In genomic region chr9:108945608-108946007, GRCm38 (mm10) we compare ENCODE assay signal across 28 mouse cellular contexts. TPM values are rescaled to one million over a fixed set of nuclear protein-coding genes. Genes with fewer than 3 reads are reported as not detected.
A peak's percentile ranks its signal among the peaks of the same experiment; 100 is the strongest.
DNase-seq lines count a peak whose midpoint lies in the region; ATAC-seq and TF ChIP-seq lines count a peak whose summit lies in the region.
"Had no signal": no experiment of that assay in that cellular context is flagged by ENCODE, and none has a peak within 500 bp of the region (broad histone marks: within the 10 kb centered on the region; RNA-seq: fewer than 3 reads in every experiment).

No protein-coding gene starts in this region.

- TF ChIP-seq CTCF in stomach, postnatal 0 days (IDR thresholded peaks at IDR 0.05; ENCODE audit: low read depth), result no peak
- TF ChIP-seq CTCF in liver, embryonic 14.5 days (IDR thresholded peaks at IDR 0.05; ENCODE audit: low read depth), result no peak
- TF ChIP-seq CTCF in lung, postnatal 0 days (IDR thresholded peaks at IDR 0.05), result no peak

- no peak overlapping the region for H3K9ac ChIP-seq in embryonic facial prominence, embryonic 15.5 days
- no peak overlapping the region for H3K9ac ChIP-seq in stomach, embryonic 16.5 days (ENCODE audit: low read length)
- H3K9ac ChIP-seq in stomach, postnatal 0 days (ENCODE audit: low read length), result no peak overlapping the region
- H3K9ac ChIP-seq in liver, embryonic 14.5 days (replicated peaks), result no peak overlapping the region
- no peak overlapping the region for H3K9ac ChIP-seq in lung, postnatal 0 days (replicated peaks; ENCODE audit: low read depth)
- H3K9ac ChIP-seq: embryonic facial prominence, embryonic 12.5 days; forebrain, embryonic 12.5 days; forebrain, embryonic 15.5 days; hindbrain, embryonic 12.5 days; hindbrain, embryonic 15.5 days had no signal

- H3K4me1 ChIP-seq in embryonic facial prominence, embryonic 15.5 days, result peaks cover 37% of the 10 kb centered on the region
- peaks cover 30% of the 10 kb centered on the region for H3K4me1 ChIP-seq in embryonic facial prominence, embryonic 10.5 days
- peaks cover 16% of the 10 kb centered on the region for H3K4me1 ChIP-seq in stomach, embryonic 16.5 days (ENCODE audit: control insufficient read depth, insufficient read depth, low read length)
- H3K4me1 ChIP-seq in stomach, postnatal 0 days (replicated peaks; ENCODE audit: control insufficient read depth, insufficient read depth), result no peaks in the 10 kb centered on the region
- H3K4me1 ChIP-seq in liver, embryonic 14.5 days (replicated peaks; ENCODE audit: control insufficient read depth in 2 of 2, insufficient read depth in 2 of 2, low read length in 1 of 2), result 0 out of 4 replicates have a peak, but pooled peaks cover 0 to under 1% of the 10 kb centered on the region in 2 experiments
- H3K4me1 ChIP-seq in lung, postnatal 0 days (ENCODE audit: insufficient read depth, low read depth, low read length), result no peaks in the 10 kb centered on the region
- H3K4me1 ChIP-seq: forebrain, embryonic 12.5 days; hindbrain, embryonic 15.5 days had no signal

- TF ChIP-seq EP300 in stomach, postnatal 0 days (optimal IDR thresholded peaks at IDR 0.05), result no peak
- peak; percentile 18; the same call in 1 of the 2 replicates for TF ChIP-seq EP300 in liver, embryonic 14.5 days (IDR thresholded peaks at IDR 0.05; ENCODE audit: low read depth)
- no peak for TF ChIP-seq EP300 in lung, postnatal 0 days (IDR thresholded peaks at IDR 0.05)

- H3K4me2 ChIP-seq in embryonic facial prominence, embryonic 15.5 days (replicated peaks), result no peak overlapping the region
- no peak overlapping the region for H3K4me2 ChIP-seq in stomach, embryonic 16.5 days (ENCODE audit: low read depth, low read length)
- no peak overlapping the region for H3K4me2 ChIP-seq in stomach, postnatal 0 days (replicated peaks; ENCODE audit: low read depth)
- no peak overlapping the region for H3K4me2 ChIP-seq in liver, embryonic 14.5 days (ENCODE audit: low read depth)
- no peak overlapping the region for H3K4me2 ChIP-seq in lung, postnatal 0 days (replicated peaks; ENCODE audit: low read depth, low read length)
- H3K4me2 ChIP-seq: embryonic facial prominence, embryonic 12.5 days; forebrain, embryonic 12.5 days; forebrain, embryonic 15.5 days; heart, embryonic 11.5 days; hindbrain, embryonic 12.5 days; hindbrain, embryonic 15.5 days had no signal

- no peak for DNase-seq in embryonic facial prominence, embryonic 10.5 days (ENCODE audit: low spot score)
- DNase-seq in stomach, postnatal 0 days (ENCODE audit: low spot score), result no peak
- DNase-seq in liver, embryonic 14.5 days (ENCODE audit: low read depth in 3 of 3, low spot score in 3 of 3), result peak in 2 of 3 experiments; percentile 7 to 19
- DNase-seq in lung, postnatal 0 days (ENCODE audit: low spot score), result no peak
- no peak for DNase-seq in gastrocnemius, postnatal 14 days
- DNase-seq: adrenal gland, adult 2 months; adrenal gland, postnatal 14 days; cerebellum, adult 18-20 months; cerebellum, adult 9-10 months; cerebellum, postnatal 14 days; gastrocnemius, postnatal 36 days; heart, adult 2 months had no signal

- no peaks in the 10 kb centered on the region for H3K27me3 ChIP-seq in embryonic facial prominence, embryonic 15.5 days
- no peaks in the 10 kb centered on the region for H3K27me3 ChIP-seq in embryonic facial prominence, embryonic 10.5 days (replicated peaks; ENCODE audit: low read depth, poor library complexity, severe bottlenecking)
- H3K27me3 ChIP-seq in stomach, embryonic 16.5 days (ENCODE audit: control insufficient read depth, insufficient read depth, low read length), result no peaks in the 10 kb centered on the region
- no peaks in the 10 kb centered on the region for H3K27me3 ChIP-seq in stomach, postnatal 0 days (ENCODE audit: control insufficient read depth, insufficient read depth, low read length)
- H3K27me3 ChIP-seq in liver, embryonic 14.5 days (ENCODE audit: control insufficient read depth, insufficient read depth, low read length), result no peaks in the 10 kb centered on the region
- no peaks in the 10 kb centered on the region for H3K27me3 ChIP-seq in lung, postnatal 0 days (replicated peaks; ENCODE audit: insufficient read depth, low read length)
- H3K27me3 ChIP-seq: embryonic facial prominence, embryonic 12.5 days; forebrain, embryonic 12.5 days; forebrain, embryonic 15.5 days; hindbrain, embryonic 12.5 days; hindbrain, embryonic 15.5 days; Patski had no signal

- no peaks in the 10 kb centered on the region for H3K9me3 ChIP-seq in embryonic facial prominence, embryonic 15.5 days (replicated peaks)
- no peaks in the 10 kb centered on the region for H3K9me3 ChIP-seq in embryonic facial prominence, embryonic 10.5 days
- H3K9me3 ChIP-seq in stomach, embryonic 16.5 days (replicated peaks; ENCODE audit: control insufficient read depth, low read length), result no peaks in the 10 kb centered on the region
- no peaks in the 10 kb centered on the region for H3K9me3 ChIP-seq in stomach, postnatal 0 days (ENCODE audit: control insufficient read depth, low read length)
- no peaks in the 10 kb centered on the region for H3K9me3 ChIP-seq in liver, embryonic 14.5 days (ENCODE audit: control insufficient read depth, low read length)
- H3K9me3 ChIP-seq in lung, postnatal 0 days (ENCODE audit: low read length), result no peaks in the 10 kb centered on the region
- H3K9me3 ChIP-seq: embryonic facial prominence, embryonic 12.5 days; forebrain, embryonic 12.5 days; forebrain, embryonic 15.5 days; hindbrain, embryonic 12.5 days; hindbrain, embryonic 15.5 days had no signal

- 76% methylated on average over 5 of the region's 5 CpGs for WGBS in embryonic facial prominence, embryonic 15.5 days
- 91% methylated on average over 5 of the region's 5 CpGs for WGBS in embryonic facial prominence, embryonic 10.5 days
- 83% methylated on average over 5 of the region's 5 CpGs for WGBS in stomach, embryonic 16.5 days
- 70% methylated on average over 5 of the region's 5 CpGs for WGBS in stomach, postnatal 0 days
- WGBS in liver, embryonic 14.5 days (ENCODE audit: insufficient replicate concordance), result 46% methylated on average over 5 of the region's 5 CpGs
- WGBS in lung, postnatal 0 days, result 87% methylated on average over 5 of the region's 5 CpGs

- intact Hi-C loops in gastrocnemius, postnatal 14 days (cut with DNase I; ENCODE audit: low total_unique reads), result no loop called here

- H3K36me3 ChIP-seq in embryonic facial prominence, embryonic 15.5 days, result peaks cover 90% of the 10 kb centered on the region
- peaks cover 99% of the 10 kb centered on the region for H3K36me3 ChIP-seq in embryonic facial prominence, embryonic 10.5 days (replicated peaks)
- peaks cover 43% of the 10 kb centered on the region for H3K36me3 ChIP-seq in stomach, embryonic 16.5 days (ENCODE audit: control insufficient read depth, insufficient read depth, low read length)
- peaks cover 48% of the 10 kb centered on the region for H3K36me3 ChIP-seq in stomach, postnatal 0 days (ENCODE audit: control insufficient read depth, insufficient read depth, low read length)
- peaks cover 75% of the 10 kb centered on the region for H3K36me3 ChIP-seq in liver, embryonic 14.5 days (replicated peaks; ENCODE audit: control insufficient read depth, insufficient read depth, low read depth)
- H3K36me3 ChIP-seq in lung, postnatal 0 days (ENCODE audit: insufficient read depth, low read length), result peaks cover 58% of the 10 kb centered on the region

- no peak overlapping the region for H3K4me3 ChIP-seq in embryonic facial prominence, embryonic 15.5 days (replicated peaks)
- H3K4me3 ChIP-seq in embryonic facial prominence, embryonic 10.5 days, result no peak overlapping the region
- no peak overlapping the region for H3K4me3 ChIP-seq in stomach, embryonic 16.5 days (replicated peaks; ENCODE audit: low read length)
- no peak overlapping the region for H3K4me3 ChIP-seq in stomach, postnatal 0 days (ENCODE audit: low read depth, low read length)
- no peak overlapping the region for H3K4me3 ChIP-seq in liver, embryonic 14.5 days (ENCODE audit: insufficient read depth in 1 of 2, low read depth in 2 of 2, low read length in 2 of 2)
- no peak overlapping the region for H3K4me3 ChIP-seq in lung, postnatal 0 days (ENCODE audit: low read depth, low read length)
- H3K4me3 ChIP-seq: embryonic facial prominence, embryonic 12.5 days; erythroblast, embryonic 14.5 days; forebrain, embryonic 12.5 days; forebrain, embryonic 15.5 days; heart, adult 2 months; hindbrain, embryonic 12.5 days; hindbrain, embryonic 15.5 days had no signal

- H3K27ac ChIP-seq in embryonic facial prominence, embryonic 15.5 days (replicated peaks), result peak overlapping the region; percentile 51; the same call in 1 of the 2 replicates
- H3K27ac ChIP-seq in embryonic facial prominence, embryonic 10.5 days (replicated peaks), result no peak overlapping the region
- peak overlapping the region; percentile 49 for H3K27ac ChIP-seq in stomach, embryonic 16.5 days (ENCODE audit: low read length)
- no peak overlapping the region for H3K27ac ChIP-seq in stomach, postnatal 0 days (replicated peaks)
- H3K27ac ChIP-seq in liver, embryonic 14.5 days, result no peak overlapping the region
- H3K27ac ChIP-seq in lung, postnatal 0 days (ENCODE audit: low read length), result no peak overlapping the region
- H3K27ac ChIP-seq: embryonic facial prominence, embryonic 12.5 days; forebrain, embryonic 12.5 days; forebrain, embryonic 15.5 days; heart, adult 2 months; hindbrain, embryonic 12.5 days; hindbrain, embryonic 15.5 days had no signal

- ATAC-seq in embryonic facial prominence, embryonic 15.5 days (ENCODE audit: insufficient number of reproducible peaks, low FRiP score, low TSS enrichment, low read depth), result no peak
- no peak for ATAC-seq in stomach, embryonic 16.5 days (ENCODE audit: insufficient read depth, low FRiP score)
- ATAC-seq in stomach, postnatal 0 days (ENCODE audit: low FRiP score, low TSS enrichment), result no peak
- peak; percentile 64 for ATAC-seq in liver, embryonic 14.5 days (ENCODE audit: insufficient read depth)
- ATAC-seq in megakaryocyte-erythroid progenitor cell, adult 5-6 weeks (replicated peaks; ENCODE audit: low FRiP score, low TSS enrichment, poor library complexity, severe bottlenecking), result peak; percentile 25; the same call in 1 of the 2 replicates
- ATAC-seq in lung, postnatal 0 days, result no peak
- ATAC-seq: forebrain, embryonic 15.5 days; Patski had no signal

RNA-seq across cellular contexts. Expression of gene Col7a1, which starts 7.8 kb away (rescaled TPM):
- polyA plus RNA-seq in embryonic facial prominence, embryonic 15.5 days (2015; fragmentation: Nextera tagmentation; extraction: Ambion mirVana), result 38.7 and 48.9 TPM in 2 replicates
- 1.1 and 2.0 TPM in 2 replicates for polyA plus RNA-seq in embryonic facial prominence, embryonic 10.5 days (2016; fragmentation: Nextera tagmentation; extraction: Ambion mirVana)
- 6.0 and 8.5 TPM in 2 replicates for polyA plus RNA-seq in stomach, embryonic 16.5 days (2015; fragmentation: Nextera tagmentation; extraction: Ambion mirVana)
- 6.2 and 9.6 TPM in 2 replicates for polyA plus RNA-seq in stomach, postnatal 0 days (2015; fragmentation: Nextera tagmentation; extraction: Ambion mirVana)
- polyA plus RNA-seq in liver, embryonic 14.5 days (2012; rRNA removed), result 0.45 and 0.66 TPM in 2 replicates
- 0.29 and 0.30 TPM in 2 replicates for polyA plus RNA-seq in liver, embryonic 14.5 days (2014; fragmentation: Nextera tagmentation; extraction: Ambion mirVana)
- total RNA-seq in megakaryocyte-erythroid progenitor cell, adult 5-6 weeks (2014; fragmentation: Nextera tagmentation), result 0.45 TPM in 1 of 2 replicates, not detected in the other
- total RNA-seq in megakaryocyte-erythroid progenitor cell, adult 5-6 weeks (2017), result 0.42 TPM in 1 of 2 replicates, not detected in the other
- polyA plus RNA-seq in lung, postnatal 0 days (2015; fragmentation: Nextera tagmentation; extraction: Ambion mirVana), result 2.5 and 2.9 TPM in 2 replicates
- total RNA-seq in gastrocnemius, postnatal 14 days (2021), result 1 to 10 TPM; 2.7 to 3.7 TPM
- total RNA-seq: hematopoietic stem cell, adult 5-6 weeks had no signal

RNA-seq across cellular contexts. Expression of gene Uqcrc1, which starts 9.2 kb away (rescaled TPM):
- polyA plus RNA-seq in embryonic facial prominence, embryonic 15.5 days (2015; fragmentation: Nextera tagmentation; extraction: Ambion mirVana), result 470 and 480 TPM in 2 replicates
- 488 and 506 TPM in 2 replicates for polyA plus RNA-seq in embryonic facial prominence, embryonic 10.5 days (2016; fragmentation: Nextera tagmentation; extraction: Ambion mirVana)
- 482 and 516 TPM in 2 replicates for polyA plus RNA-seq in stomach, embryonic 16.5 days (2015; fragmentation: Nextera tagmentation; extraction: Ambion mirVana)
- 476 and 497 TPM in 2 replicates for polyA plus RNA-seq in stomach, postnatal 0 days (2015; fragmentation: Nextera tagmentation; extraction: Ambion mirVana)
- polyA plus RNA-seq in liver, embryonic 14.5 days (2012; rRNA removed), result 200 and 206 TPM in 2 replicates
- 297 and 318 TPM in 2 replicates for polyA plus RNA-seq in liver, embryonic 14.5 days (2014; fragmentation: Nextera tagmentation; extraction: Ambion mirVana)
- total RNA-seq in megakaryocyte-erythroid progenitor cell, adult 5-6 weeks (2014; fragmentation: Nextera tagmentation), result 281 and 361 TPM in 2 replicates
- 283 and 345 TPM in 2 replicates for total RNA-seq in megakaryocyte-erythroid progenitor cell, adult 5-6 weeks (2017)
- 269 and 290 TPM in 2 replicates for polyA plus RNA-seq in lung, postnatal 0 days (2015; fragmentation: Nextera tagmentation; extraction: Ambion mirVana)
- total RNA-seq in gastrocnemius, postnatal 14 days (2021), result 1,000 to 10,000 TPM in 1 of 2 experiments, 100 to 1,000 TPM in 1; 899 to 1,084 TPM

RNA-seq across cellular contexts. Expression of gene Tmem89, which starts 31.2 kb away (rescaled TPM):
- 0.38 and 0.83 TPM in 2 replicates for polyA plus RNA-seq in embryonic facial prominence, embryonic 15.5 days (2015; fragmentation: Nextera tagmentation; extraction: Ambion mirVana)
- polyA plus RNA-seq in embryonic facial prominence, embryonic 10.5 days (2016; fragmentation: Nextera tagmentation; extraction: Ambion mirVana), result not detected in 2 replicates
- polyA plus RNA-seq in stomach, embryonic 16.5 days (2015; fragmentation: Nextera tagmentation; extraction: Ambion mirVana), result 0.27 TPM in 1 of 2 replicates, not detected in the other
- 0.51 and 0.67 TPM in 2 replicates for polyA plus RNA-seq in stomach, postnatal 0 days (2015; fragmentation: Nextera tagmentation; extraction: Ambion mirVana)
- 0.08 TPM in 1 of 2 replicates, not detected in the other for polyA plus RNA-seq in liver, embryonic 14.5 days (2012; rRNA removed)
- not detected in 2 replicates for polyA plus RNA-seq in liver, embryonic 14.5 days (2014; fragmentation: Nextera tagmentation; extraction: Ambion mirVana)
- 2.7 TPM in 1 of 2 replicates, not detected in the other for total RNA-seq in megakaryocyte-erythroid progenitor cell, adult 5-6 weeks (2014; fragmentation: Nextera tagmentation)
- not detected in 2 replicates for total RNA-seq in megakaryocyte-erythroid progenitor cell, adult 5-6 weeks (2017)
- polyA plus RNA-seq in lung, postnatal 0 days (2015; fragmentation: Nextera tagmentation; extraction: Ambion mirVana), result 0.48 and 1.0 TPM in 2 replicates
- not detected for total RNA-seq in gastrocnemius, postnatal 14 days (2021)
- total RNA-seq: adrenal gland, postnatal 14 days; gastrocnemius, postnatal 36 days; granulocyte monocyte progenitor cell, adult 5-6 weeks; heart, adult 2 months; heart, postnatal 25 days had no signal
- polyA plus RNA-seq: embryonic facial prominence, embryonic 12.5 days; erythroblast, embryonic 14.5 days; forebrain, embryonic 12.5 days; forebrain, embryonic 15.5 days; heart, embryonic 11.5 days; heart, embryonic 14.5 days; heart, postnatal 0 days; Patski had no signal

RNA-seq across cellular contexts. Expression of gene Ucn2, which starts 40.2 kb away (rescaled TPM):
- polyA plus RNA-seq in embryonic facial prominence, embryonic 15.5 days (2015; fragmentation: Nextera tagmentation; extraction: Ambion mirVana), result 0.89 and 1.2 TPM in 2 replicates
- not detected in 2 replicates for polyA plus RNA-seq in embryonic facial prominence, embryonic 10.5 days (2016; fragmentation: Nextera tagmentation; extraction: Ambion mirVana)
- 0.31 and 0.40 TPM in 2 replicates for polyA plus RNA-seq in stomach, embryonic 16.5 days (2015; fragmentation: Nextera tagmentation; extraction: Ambion mirVana)
- not detected in 2 replicates for polyA plus RNA-seq in stomach, postnatal 0 days (2015; fragmentation: Nextera tagmentation; extraction: Ambion mirVana)
- polyA plus RNA-seq in liver, embryonic 14.5 days (2012; rRNA removed), result 0.06 TPM in 2 replicates
- not detected in 2 replicates for polyA plus RNA-seq in liver, embryonic 14.5 days (2014; fragmentation: Nextera tagmentation; extraction: Ambion mirVana)
- total RNA-seq in megakaryocyte-erythroid progenitor cell, adult 5-6 weeks (2014; fragmentation: Nextera tagmentation), result 1.2 TPM in 1 of 2 replicates, not detected in the other
- not detected in 2 replicates for total RNA-seq in megakaryocyte-erythroid progenitor cell, adult 5-6 weeks (2017)
- polyA plus RNA-seq in lung, postnatal 0 days (2015; fragmentation: Nextera tagmentation; extraction: Ambion mirVana), result not detected in 2 replicates
- under 1 TPM; 0.40 to 0.53 TPM for total RNA-seq in gastrocnemius, postnatal 14 days (2021)
- total RNA-seq: granulocyte monocyte progenitor cell, adult 5-6 weeks; heart, adult 2 months; heart, postnatal 25 days; hematopoietic stem cell, adult 5-6 weeks had no signal
- polyA plus RNA-seq: erythroblast, embryonic 14.5 days; forebrain, embryonic 12.5 days; forebrain, embryonic 15.5 days; heart, adult 2 months; heart, embryonic 11.5 days; heart, embryonic 14.5 days; heart, postnatal 0 days; hindbrain, embryonic 12.5 days; hindbrain, embryonic 15.5 days had no signal

RNA-seq across cellular contexts. Expression of gene Pfkfb4, which starts 46.0 kb away (rescaled TPM):
- polyA plus RNA-seq in embryonic facial prominence, embryonic 15.5 days (2015; fragmentation: Nextera tagmentation; extraction: Ambion mirVana), result 14.0 and 14.9 TPM in 2 replicates
- polyA plus RNA-seq in embryonic facial prominence, embryonic 10.5 days (2016; fragmentation: Nextera tagmentation; extraction: Ambion mirVana), result 10.0 and 12.2 TPM in 2 replicates
- polyA plus RNA-seq in stomach, embryonic 16.5 days (2015; fragmentation: Nextera tagmentation; extraction: Ambion mirVana), result 10.2 and 11.2 TPM in 2 replicates
- polyA plus RNA-seq in stomach, postnatal 0 days (2015; fragmentation: Nextera tagmentation; extraction: Ambion mirVana), result 10.3 and 12.1 TPM in 2 replicates
- polyA plus RNA-seq in liver, embryonic 14.5 days (2012; rRNA removed), result 2.1 TPM in 2 replicates
- polyA plus RNA-seq in liver, embryonic 14.5 days (2014; fragmentation: Nextera tagmentation; extraction: Ambion mirVana), result 1.9 and 2.8 TPM in 2 replicates
- total RNA-seq in megakaryocyte-erythroid progenitor cell, adult 5-6 weeks (2014; fragmentation: Nextera tagmentation), result 6.2 and 22.7 TPM in 2 replicates
- 4.8 and 11.5 TPM in 2 replicates for total RNA-seq in megakaryocyte-erythroid progenitor cell, adult 5-6 weeks (2017)
- 22.0 and 22.8 TPM in 2 replicates for polyA plus RNA-seq in lung, postnatal 0 days (2015; fragmentation: Nextera tagmentation; extraction: Ambion mirVana)
- total RNA-seq in gastrocnemius, postnatal 14 days (2021), result 10 to 100 TPM; 31.0 to 31.6 TPM

Comparison
In these comparisons a context has a peak if more than half of its experiments do, and no peak if none do; other contexts are left out.
1. H3K27ac ChIP-seq: peak in embryonic facial prominence, embryonic 15.5 days (single experiment) and stomach, embryonic 16.5 days (single experiment); none in embryonic facial prominence, embryonic 10.5 days (single experiment), stomach, postnatal 0 days (single experiment), liver, embryonic 14.5 days (single experiment) and lung, postnatal 0 days (single experiment).
2. ATAC-seq: peak in liver, embryonic 14.5 days (single experiment) and megakaryocyte-erythroid progenitor cell, adult 5-6 weeks (single experiment); none in embryonic facial prominence, embryonic 15.5 days (single experiment), stomach, embryonic 16.5 days (single experiment), stomach, postnatal 0 days (single experiment) and lung, postnatal 0 days (single experiment).
3. DNase-seq: peak in liver, embryonic 14.5 days (2 of 3); none in embryonic facial prominence, embryonic 10.5 days (single experiment), stomach, postnatal 0 days (single experiment), lung, postnatal 0 days (single experiment) and gastrocnemius, postnatal 14 days (single experiment).